Mouse (Mus musculus): Measurements from ENCODE around the gene C1qtnf4. TPM values are rescaled to one million over a fixed set of nuclear protein-coding genes. Genes with fewer than 3 reads are reported as not detected.

Gene C1qtnf4
- polyA plus RNA-seq (2015; fragmentation: Nextera tagmentation; extraction: Ambion mirVana): 152 and 182 TPM in 2 replicates

DNA sequence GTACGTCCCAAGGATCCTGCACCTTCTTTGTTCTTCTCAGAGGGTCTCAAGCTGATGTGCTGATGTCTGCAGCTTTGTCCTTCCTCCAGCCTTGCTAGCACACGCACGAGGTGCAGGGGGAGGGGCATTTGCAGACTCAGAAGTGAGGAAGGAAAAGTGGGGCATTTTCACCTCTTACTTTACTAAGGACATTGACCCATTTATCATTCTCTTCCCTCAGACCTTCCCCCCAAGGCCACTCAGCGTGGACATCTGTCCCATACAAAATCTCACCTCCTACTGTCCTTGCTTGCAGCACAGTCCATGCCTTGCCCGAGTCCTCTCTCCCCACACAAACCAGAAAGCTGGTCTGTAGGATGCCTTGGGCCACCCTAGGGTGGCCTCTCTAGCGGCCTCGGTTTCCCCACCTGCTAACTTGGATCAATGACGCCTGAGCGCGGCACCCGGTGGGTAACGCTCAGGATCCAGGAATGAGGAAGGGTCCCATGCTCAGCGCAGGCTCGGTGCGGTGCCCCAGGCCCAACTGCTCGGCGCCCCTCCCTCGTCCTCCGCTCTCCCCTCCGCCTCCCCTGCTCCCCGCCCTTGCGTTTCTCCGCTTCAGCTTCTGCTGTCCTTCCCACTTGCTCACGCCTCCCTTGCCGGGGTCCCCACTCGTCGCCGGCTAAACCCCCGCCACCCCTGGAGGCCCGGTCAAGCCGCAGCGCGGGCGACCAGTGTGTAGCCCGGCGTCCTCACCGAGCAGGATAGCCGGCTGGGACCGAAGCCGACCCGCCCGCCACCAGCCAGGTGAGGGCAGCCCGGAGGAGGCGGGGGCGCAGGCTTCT, at the start of gene C1qtnf4:
Gene C1qtnf4 (plus strand): TSS at position 643 of the 824 bp plus-strand sequence.
- Histone ChIP-seq H3K27ac (replicated peaks) (peak within 1 kb of the TSS; percentile 93), H3K4me1 (replicated peaks) (peaks cover 58% of the 10 kb centered on the region), H3K36me3 (no peaks in the 10 kb centered on the region), H3K4me3 (peak within 1 kb of the TSS; percentile 68), H3K27me3 (no peaks in the 10 kb centered on the region), H3K4me2 (peak within 1 kb of the TSS; percentile 79), H3K9me3 (no peaks in the 10 kb centered on the region), H3K9ac (peak within 1 kb of the TSS; percentile 85)
- peak; percentile 86 for ATAC-seq (ENCODE audit: low FRiP score, low read depth)
- under 1% methylated on average over 45 of the region's 45 CpGs for WGBS

DNA sequence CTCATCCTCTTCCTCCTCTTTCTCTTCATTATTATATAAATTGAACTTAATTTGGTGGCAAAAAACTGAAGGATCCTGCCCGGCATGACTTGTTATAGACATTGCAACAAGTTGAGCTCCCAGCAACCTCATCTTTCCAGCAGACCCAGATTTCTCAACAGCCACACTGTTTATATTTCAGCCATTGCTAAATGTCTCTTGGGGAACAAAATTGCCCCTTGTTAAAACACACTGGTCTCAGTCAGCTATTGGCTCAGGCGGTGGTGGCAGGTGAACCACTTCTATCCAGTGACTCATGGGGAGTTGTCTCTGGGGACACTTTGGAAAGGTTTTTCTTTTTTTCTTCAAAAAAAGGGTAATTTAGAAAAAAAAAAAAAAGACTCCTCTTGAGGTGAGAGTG, 47.0 kb upstream of the C1qtnf4 start:
- Histone ChIP-seq H3K4me3 (no peak overlapping the region), H3K9ac (no peak overlapping the region), H3K9me3 (no peaks in the 10 kb centered on the region), H3K27me3 (no peaks in the 10 kb centered on the region), H3K4me2 (no peak overlapping the region), H3K27ac (replicated peaks) (no peak overlapping the region), H3K36me3 (no peaks in the 10 kb centered on the region), H3K4me1 (replicated peaks) (no peaks in the 10 kb centered on the region)
- no peak for ATAC-seq (ENCODE audit: low FRiP score, low read depth)
- 93% methylated on average over 2 of the region's 2 CpGs for WGBS

DNA sequence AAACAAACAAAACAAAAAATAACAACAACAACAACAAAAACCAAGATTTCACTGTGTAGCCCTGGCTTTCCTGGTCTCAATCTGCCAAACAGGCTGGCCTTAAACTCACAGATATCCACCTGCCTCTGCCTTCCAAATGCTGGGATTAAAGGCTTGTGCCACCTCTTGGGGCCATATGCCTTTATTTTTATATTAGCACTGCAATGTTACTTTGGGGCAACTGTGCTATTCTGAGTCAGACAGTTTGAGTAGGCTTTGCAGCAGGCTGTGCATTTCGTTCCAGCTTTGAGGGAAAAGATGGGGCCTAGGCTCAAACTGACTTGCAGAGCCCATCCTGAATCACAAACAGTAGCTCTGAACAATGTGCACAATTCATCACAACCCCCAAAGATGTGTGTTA, 42.0 kb upstream of the C1qtnf4 start:
- Histone ChIP-seq H3K27ac (replicated peaks) (no peak overlapping the region), H3K36me3 (no peaks in the 10 kb centered on the region), H3K9ac (no peak overlapping the region), H3K4me2 (no peak overlapping the region), H3K9me3 (no peaks in the 10 kb centered on the region), H3K27me3 (no peaks in the 10 kb centered on the region), H3K4me3 (no peak overlapping the region), H3K4me1 (replicated peaks) (peaks cover 15% of the 10 kb centered on the region)
- 76% methylated on average over 1 of the region's 1 CpGs for WGBS
- ATAC-seq (ENCODE audit: low FRiP score, low read depth): no peak

DNA sequence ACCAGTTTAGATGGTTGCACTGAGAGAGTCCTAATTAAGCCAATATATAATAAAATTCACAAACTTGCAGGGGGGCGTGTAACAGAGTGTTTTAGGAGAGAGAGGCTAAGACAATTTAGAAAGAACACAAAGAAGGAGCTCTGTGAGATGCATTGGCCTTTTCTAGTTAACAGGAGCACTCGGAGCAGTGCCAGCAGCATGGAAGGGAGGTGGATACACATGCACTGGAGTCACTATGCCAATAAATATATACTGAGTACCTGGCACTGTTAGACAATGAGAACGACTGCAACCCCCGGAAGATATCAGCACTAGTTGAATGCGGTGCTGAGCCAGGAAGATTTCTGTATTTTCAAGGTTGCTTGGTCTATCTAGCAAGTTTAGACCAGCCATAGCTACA, 41.4 kb upstream of the C1qtnf4 start:
- no peak overlapping the region for H3K27ac ChIP-seq (replicated peaks)
- WGBS: 84% methylated on average over 5 of the region's 5 CpGs
- H3K4me1 ChIP-seq (replicated peaks): peaks cover 21% of the 10 kb centered on the region
- H3K4me2 ChIP-seq: no peak overlapping the region
- H3K4me3 ChIP-seq: no peak overlapping the region
- H3K9me3 ChIP-seq: no peaks in the 10 kb centered on the region
- H3K9ac ChIP-seq: no peak overlapping the region
- H3K27me3 ChIP-seq: no peaks in the 10 kb centered on the region
- H3K36me3 ChIP-seq: no peaks in the 10 kb centered on the region
- ATAC-seq (ENCODE audit: low FRiP score, low read depth): no peak

DNA sequence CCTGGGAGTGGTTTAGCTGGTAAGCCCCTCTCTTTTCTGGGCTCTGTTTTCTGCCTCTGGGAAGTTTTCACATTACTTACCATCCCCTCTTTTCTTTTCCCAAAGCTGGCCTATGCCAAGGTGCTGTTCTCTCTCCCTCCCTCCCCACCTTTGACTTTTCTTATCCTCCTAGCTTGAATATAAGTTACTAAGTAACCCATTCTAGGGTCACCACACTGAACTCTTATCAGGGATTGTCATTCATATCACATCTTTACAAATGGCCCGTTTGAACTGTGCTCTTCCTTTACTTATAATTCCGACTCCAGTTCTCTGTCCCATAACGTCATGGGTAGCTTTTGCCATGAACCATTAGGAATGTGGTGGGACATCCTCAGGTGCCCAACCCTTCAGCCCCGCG, 40.4 kb upstream of the C1qtnf4 start:
- Histone ChIP-seq H3K4me2 (no peak overlapping the region), H3K27ac (replicated peaks) (no peak overlapping the region), H3K27me3 (no peaks in the 10 kb centered on the region), H3K9ac (no peak overlapping the region), H3K4me1 (replicated peaks) (peaks cover 25% of the 10 kb centered on the region), H3K9me3 (no peaks in the 10 kb centered on the region), H3K36me3 (0 out of 2 replicates have a peak, but pooled peaks cover 1% of the 10 kb centered on the region), H3K4me3 (no peak overlapping the region)
- WGBS: 88% methylated on average over 5 of the region's 5 CpGs
- no peak for ATAC-seq (ENCODE audit: low FRiP score, low read depth)

DNA sequence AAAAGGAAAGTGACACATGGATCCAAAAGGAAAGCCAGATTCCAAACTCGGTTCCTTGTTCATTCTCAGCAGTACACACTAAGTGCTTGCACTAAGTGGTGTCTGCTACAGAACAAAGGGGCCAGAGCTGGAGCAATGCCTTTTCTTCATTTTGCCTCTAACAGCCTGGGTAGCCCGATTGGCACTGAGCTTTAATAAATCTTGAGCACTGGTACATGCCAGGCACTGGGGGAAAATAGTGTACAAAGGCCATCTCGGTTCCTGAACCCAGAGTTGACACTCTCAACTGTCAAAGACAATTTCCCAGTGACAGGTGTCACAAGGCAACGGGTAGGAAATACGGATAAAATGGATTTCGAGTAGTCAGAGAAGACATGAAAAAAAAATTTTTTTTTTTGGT, 39.5 kb upstream of the C1qtnf4 start:
- Histone ChIP-seq H3K9ac (peak overlapping the region; percentile 62), H3K9me3 (no peaks in the 10 kb centered on the region), H3K27ac (replicated peaks) (peak overlapping the region; percentile 90), H3K27me3 (no peaks in the 10 kb centered on the region), H3K36me3 (peaks cover 11% of the 10 kb centered on the region), H3K4me2 (peak overlapping the region; percentile 70), H3K4me1 (replicated peaks) (peaks cover 29% of the 10 kb centered on the region), H3K4me3 (peak overlapping the region; percentile 72)
- peak; percentile 2; the same call in 1 of the 2 replicates for ATAC-seq (ENCODE audit: low FRiP score, low read depth)
- WGBS: 42% methylated on average over 6 of the region's 6 CpGs

DNA sequence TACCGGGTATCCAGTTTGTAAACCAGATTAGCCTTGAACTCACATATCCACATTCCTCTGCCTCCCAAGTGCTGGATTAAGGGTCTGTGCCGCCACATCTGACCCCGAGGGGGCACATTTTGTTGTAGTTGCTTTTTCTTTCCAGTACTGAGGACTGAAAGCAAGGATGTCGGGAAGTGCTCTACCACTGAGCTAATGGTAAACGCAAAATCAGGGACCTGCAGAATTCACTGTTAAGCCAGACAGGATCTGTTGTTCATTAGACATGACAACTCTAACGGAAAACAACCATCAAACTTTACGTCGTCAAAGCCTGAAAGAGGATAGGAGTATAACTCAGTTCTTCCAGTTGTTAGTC, 39.1 kb upstream of the C1qtnf4 start:
- Histone ChIP-seq H3K4me1 (replicated peaks) (peaks cover 31% of the 10 kb centered on the region), H3K9ac (peak overlapping the region; percentile 62), H3K9me3 (no peaks in the 10 kb centered on the region), H3K27me3 (no peaks in the 10 kb centered on the region), H3K4me3 (peak overlapping the region; percentile 72), H3K27ac (replicated peaks) (peak overlapping the region; percentile 90), H3K4me2 (peak overlapping the region; percentile 70), H3K36me3 (peaks cover 15% of the 10 kb centered on the region)
- 4% methylated on average over 8 of the region's 8 CpGs for WGBS
- ATAC-seq (ENCODE audit: low FRiP score, low read depth): peak; percentile 71

DNA sequence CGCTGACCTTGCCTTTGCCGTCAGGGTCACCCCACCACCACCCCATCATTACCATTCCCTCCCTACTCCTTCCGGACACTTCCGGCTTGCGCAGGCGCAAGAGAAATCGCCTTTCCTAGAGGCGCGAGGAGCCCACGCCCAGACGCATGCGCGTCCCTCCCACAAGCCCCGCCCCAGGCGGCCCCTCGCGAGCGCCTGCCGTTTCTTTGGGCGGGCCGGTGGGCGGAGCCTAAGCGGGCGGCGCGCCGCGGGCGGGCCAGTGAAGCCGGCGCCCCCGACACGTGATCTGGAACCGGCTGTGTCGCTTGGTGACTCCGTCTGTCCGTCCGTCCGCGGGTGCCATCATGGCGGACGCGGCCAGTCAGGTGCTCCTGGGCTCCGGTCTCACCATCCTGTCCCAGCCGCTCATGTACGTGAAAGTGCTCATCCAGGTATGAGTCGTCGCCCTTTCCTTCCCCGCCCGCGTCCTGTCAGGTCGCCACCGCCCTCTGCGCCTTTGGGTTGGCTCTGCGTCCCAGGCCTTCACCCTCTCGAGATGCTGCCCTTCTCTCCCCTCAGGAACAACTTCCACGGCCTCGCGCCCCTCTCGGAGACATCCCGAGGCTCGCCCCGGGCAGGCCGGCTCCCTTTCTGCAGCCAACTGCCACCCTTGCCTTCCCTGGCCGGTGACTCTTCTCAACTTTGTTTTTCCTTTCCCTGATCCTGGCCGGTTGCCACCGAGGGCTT, 38.5 kb upstream of the C1qtnf4 start, which contains the start of gene Mtch2:
Gene Mtch2 (plus strand): TSS at position 201 of the 726 bp plus-strand sequence.
- ATAC-seq (ENCODE audit: low FRiP score, low read depth): peak; percentile 96
- peak within 1 kb of the TSS; percentile 72 for H3K4me3 ChIP-seq
- H3K36me3 ChIP-seq: peaks cover 15% of the 10 kb centered on the region
- no peaks in the 10 kb centered on the region for H3K27me3 ChIP-seq
- peak within 1 kb of the TSS; percentile 87 for H3K9ac ChIP-seq
- peaks cover 31% of the 10 kb centered on the region for H3K4me1 ChIP-seq (replicated peaks)
- peak within 1 kb of the TSS; percentile 70 for H3K4me2 ChIP-seq
- H3K9me3 ChIP-seq: no peaks in the 10 kb centered on the region
- peak within 1 kb of the TSS; percentile 90 for H3K27ac ChIP-seq (replicated peaks)
- WGBS: under 1% methylated on average over 63 of the region's 67 CpGs

DNA sequence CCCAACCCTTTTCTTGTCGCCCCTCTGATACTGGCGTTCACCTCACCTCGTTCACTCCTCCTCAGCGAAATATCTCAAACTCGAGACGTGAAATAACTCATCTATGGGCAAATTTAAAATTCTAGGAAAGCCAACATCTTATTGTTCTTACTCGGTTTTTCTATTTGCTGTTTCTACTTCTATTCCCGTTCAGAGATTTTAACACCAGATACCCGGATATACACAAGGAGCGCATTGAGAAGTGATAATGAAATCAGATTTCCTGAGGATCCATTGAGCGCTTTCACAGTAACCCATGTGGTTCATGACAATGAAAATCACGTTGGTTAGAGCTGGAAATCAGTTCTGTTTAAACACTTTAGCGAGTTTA, 38.0 kb upstream of the C1qtnf4 start:
- Histone ChIP-seq H3K27ac (replicated peaks) (peak overlapping the region; percentile 90), H3K36me3 (peaks cover 16% of the 10 kb centered on the region)

DNA sequence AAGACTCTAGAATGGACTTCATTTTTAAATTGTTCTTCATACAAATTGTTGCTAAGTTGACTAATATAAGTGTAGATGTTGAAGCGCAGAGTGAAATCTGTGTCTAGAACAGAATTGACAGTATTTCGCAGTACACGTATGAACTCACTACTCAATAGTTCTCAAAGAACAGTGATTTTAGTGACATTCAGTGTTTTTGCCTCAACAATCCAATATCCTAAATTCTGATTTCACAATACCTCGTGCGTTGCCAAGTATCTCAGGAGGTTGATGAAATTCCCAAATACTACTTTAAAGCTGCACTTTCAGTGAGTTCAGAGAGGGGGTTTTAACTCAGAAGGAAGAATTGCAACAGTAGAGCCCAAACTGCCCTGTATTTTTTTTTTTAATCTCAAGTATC, 37.3 kb upstream of the C1qtnf4 start:
- no peaks in the 10 kb centered on the region for H3K9me3 ChIP-seq
- H3K4me2 ChIP-seq: peak overlapping the region; percentile 70
- ATAC-seq (ENCODE audit: low FRiP score, low read depth): no peak
- H3K27ac ChIP-seq (replicated peaks): peak overlapping the region; percentile 90; the same call in 1 of the 2 replicates
- peak overlapping the region; percentile 72 for H3K4me3 ChIP-seq
- H3K4me1 ChIP-seq (replicated peaks): peaks cover 31% of the 10 kb centered on the region
- H3K9ac ChIP-seq: peak overlapping the region; percentile 87; the same call in 1 of the 2 replicates
- 89% methylated on average over 5 of the region's 5 CpGs for WGBS
- peaks cover 23% of the 10 kb centered on the region for H3K36me3 ChIP-seq
- no peaks in the 10 kb centered on the region for H3K27me3 ChIP-seq

More for the DNA sequence above, 38.0 kb upstream of the C1qtnf4 start:
- Histone ChIP-seq H3K4me3 (peak overlapping the region; percentile 72), H3K9me3 (no peaks in the 10 kb centered on the region), H3K27me3 (no peaks in the 10 kb centered on the region), H3K4me2 (peak overlapping the region; percentile 70), H3K9ac (peak overlapping the region; percentile 87), H3K4me1 (replicated peaks) (peaks cover 31% of the 10 kb centered on the region)
- under 1% methylated on average over 13 of the region's 13 CpGs for WGBS
- no peak for ATAC-seq (ENCODE audit: low FRiP score, low read depth)

DNA sequence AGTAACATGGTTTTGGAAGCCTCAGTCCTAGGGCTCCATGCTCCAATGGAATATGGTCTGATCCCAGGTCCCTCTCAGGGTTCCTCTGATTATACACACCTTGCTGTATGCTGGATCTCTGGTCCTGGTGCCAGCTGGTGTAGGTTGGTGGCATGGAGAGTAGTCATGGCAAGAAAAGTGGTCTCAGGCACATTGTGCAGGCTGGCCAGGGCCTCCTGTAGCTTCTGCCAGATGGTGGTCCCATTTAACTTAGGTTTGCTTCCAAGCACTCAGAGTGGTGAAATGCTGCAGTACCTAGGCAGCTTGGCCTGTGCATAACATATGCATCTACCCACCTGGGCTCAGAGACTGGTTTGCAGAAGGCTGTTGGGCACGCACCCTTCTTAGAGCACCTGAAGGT, 35.3 kb upstream of the C1qtnf4 start:
- no peak for ATAC-seq (ENCODE audit: low FRiP score, low read depth)
- Histone ChIP-seq H3K27ac (replicated peaks) (no peak overlapping the region), H3K36me3 (peaks cover 33% of the 10 kb centered on the region), H3K9ac (no peak overlapping the region), H3K4me3 (no peak overlapping the region), H3K4me2 (no peak overlapping the region), H3K4me1 (replicated peaks) (peaks cover 31% of the 10 kb centered on the region), H3K27me3 (no peaks in the 10 kb centered on the region), H3K9me3 (no peaks in the 10 kb centered on the region)
- WGBS: 87% methylated on average over 1 of the region's 1 CpGs

DNA sequence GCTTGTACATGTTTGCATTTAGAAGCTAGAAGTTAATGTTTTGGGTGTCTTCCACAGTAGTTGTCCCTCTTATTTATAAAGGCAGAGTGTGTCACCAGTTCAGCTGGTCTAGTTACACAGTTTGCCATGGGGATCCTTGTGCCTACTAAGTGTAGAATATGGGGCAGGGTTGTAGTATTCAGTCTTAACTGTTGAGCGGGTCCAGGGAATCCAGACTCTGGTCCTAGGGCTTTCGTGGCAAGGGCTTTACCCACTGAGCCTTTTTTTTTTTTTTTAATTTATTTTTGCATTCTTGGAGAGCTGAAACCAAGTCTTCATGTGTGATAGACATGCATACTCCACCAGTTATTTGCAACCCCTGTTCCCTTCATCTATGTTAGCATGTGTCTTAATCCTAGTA, 24.2 kb upstream of the C1qtnf4 start:
- no peak for ATAC-seq (ENCODE audit: low FRiP score, low read depth)
- Histone ChIP-seq H3K4me2 (no peak overlapping the region), H3K27ac (replicated peaks) (no peak overlapping the region), H3K4me3 (no peak overlapping the region), H3K9me3 (no peaks in the 10 kb centered on the region), H3K9ac (no peak overlapping the region), H3K36me3 (peaks cover 77% of the 10 kb centered on the region), H3K27me3 (no peaks in the 10 kb centered on the region), H3K4me1 (replicated peaks) (no peaks in the 10 kb centered on the region)
- WGBS: 96% methylated on average over 2 of the region's 2 CpGs

Data from hindbrain, embryonic 15.5 days (tissue).